Mouse (Mus musculus) neural tube, embryonic 10.5 days (tissue): ENCODE data around the gene Cdcp1.

Experiments
- DNase-seq: peaks from one replicate; pipeline ENCODE4 v3.0.0-alpha.2; 2017; ENCODE audit warnings: low spot score; ENCODE audit errors: extremely low spot score

The Cdcp1 gene

DNA sequence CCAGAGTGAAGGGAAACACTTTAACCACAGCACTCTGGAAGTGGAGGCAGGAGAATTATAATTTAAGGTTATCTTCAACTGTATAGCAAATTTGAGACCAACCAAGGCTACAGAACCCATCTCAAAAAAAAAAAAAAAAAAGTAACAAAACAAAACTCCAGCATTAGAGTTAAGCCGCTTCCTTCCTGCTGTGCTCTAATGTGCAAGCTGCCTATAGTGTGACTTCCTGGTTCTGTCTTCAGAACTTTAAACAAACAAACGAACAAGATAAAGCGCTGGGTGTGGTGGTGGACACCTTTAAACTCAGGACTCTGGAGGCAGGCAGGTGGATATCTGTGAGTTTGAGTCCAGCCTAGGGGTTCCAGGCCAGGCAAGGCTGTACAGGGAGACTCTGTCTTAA, 63.8 kb downstream of the Cdcp1 start:
- DNase-seq = no peak

DNA sequence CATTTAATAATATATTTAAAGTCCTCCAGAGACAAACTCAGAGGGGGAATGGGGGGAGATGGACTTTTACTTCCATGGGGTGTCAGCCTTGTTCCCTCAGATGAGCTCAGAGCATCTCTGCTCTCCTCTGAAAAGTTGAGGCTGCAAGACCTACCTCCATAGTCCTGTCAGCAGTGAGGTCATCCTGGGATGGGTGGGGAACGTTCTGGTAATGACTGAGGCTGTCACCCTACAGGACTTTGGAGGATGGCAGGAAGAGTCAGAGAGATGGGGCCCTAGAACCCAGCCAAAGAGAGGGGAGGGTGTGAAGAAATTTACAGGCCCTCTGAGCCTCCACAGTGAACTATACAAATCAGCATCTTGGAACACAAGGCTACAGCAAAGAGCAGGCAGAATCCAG, 64.3 kb downstream of the Cdcp1 start:
- DNase-seq = no peak

DNA sequence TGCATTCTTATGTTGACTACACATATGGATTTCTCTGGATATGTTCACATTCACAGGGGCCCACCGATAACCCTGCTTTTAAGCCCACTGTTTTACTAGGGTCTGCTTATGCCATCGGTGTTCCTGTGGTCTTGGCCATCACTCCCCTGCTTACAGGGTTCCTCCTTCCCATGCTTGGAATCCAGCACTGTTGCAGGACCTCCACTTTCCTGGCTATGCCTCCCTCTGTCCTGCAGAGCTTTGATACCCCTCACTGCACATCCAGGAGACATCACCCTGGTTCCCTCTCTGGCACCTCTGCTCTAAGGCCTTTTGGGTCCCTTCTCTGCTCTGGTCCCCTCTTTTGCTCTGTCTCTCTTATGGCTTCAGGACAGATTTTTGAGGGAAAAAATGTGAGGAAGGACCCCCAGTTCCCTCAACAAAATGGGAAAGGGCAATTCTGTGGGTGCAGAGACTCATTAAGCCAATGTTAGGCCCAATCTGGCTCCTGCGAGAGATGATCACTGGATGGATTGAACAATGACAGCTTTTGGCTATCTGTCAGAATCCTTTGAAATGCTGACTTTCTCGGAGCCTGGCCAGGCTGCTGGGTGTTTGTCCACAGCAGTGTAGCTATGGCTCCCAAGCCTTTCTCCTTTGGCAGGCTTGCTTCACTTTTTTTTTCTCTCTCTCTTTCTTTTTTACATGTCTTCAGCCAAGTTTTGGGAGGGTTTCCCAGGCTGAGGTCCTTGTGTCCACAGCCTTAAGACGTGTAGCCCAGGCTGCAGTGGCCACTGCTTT, 65.4 kb downstream of the Cdcp1 start, which contains the start of gene Clec3b:
TSS of gene Clec3b (plus strand) at position 706 of the 780 bp plus-strand sequence.
- no peak for DNase-seq

DNA sequence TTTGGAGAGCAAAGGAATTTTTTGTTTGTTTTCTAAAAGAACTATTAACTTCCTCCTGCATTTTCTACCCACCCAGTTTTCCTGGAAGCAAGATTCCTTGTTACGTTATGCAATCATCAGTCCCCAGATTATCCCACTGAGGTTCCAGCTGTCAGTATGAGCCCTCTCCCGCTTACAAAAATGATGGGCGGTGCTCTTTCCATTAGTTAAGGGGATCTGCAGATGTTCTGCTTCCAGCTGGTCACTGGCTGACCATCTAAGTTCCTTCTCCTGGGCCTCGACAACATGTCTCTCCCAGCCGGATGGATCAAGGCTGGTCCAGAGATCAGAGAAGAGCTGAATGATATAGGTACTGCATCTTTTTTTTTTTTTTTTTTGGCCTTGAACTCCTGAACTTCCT, 67.4 kb downstream of the Cdcp1 start:
- DNase-seq = no peak

DNA sequence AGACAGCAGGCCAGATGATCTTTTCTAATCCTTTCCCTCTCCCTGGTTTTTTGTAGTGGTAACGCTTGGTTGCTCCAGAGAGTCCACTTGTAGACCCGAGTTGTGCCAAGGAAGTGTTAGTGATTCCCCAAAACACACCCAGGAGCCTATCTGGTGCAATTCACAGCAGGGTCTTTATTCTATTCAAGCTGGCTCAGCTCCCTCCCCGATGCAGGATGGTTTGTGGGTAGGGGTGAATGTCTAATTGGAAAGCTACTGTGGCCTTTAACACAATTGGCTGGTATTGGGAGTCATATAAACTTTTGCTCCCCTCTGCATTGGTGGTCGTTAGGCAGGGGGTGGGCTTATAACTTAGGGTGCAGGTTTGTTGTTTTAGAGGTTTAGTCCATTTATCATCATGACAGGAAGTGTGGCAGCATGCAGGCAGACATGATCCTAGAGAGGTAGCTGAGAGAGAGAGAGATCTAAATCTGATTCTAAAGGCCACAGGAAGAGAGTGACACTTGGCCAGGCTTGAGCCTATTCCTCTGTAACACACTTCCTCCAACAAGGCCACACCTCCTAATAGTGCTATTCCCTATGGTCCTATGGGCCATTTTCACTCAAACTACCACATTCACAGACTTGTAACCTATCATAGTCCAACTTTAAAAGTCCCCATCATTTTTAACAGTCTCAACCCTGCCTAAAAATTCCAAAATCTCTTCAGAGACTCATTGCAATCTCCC, 75.8 kb downstream of the Cdcp1 start:
- DNase-seq = no peak

DNA sequence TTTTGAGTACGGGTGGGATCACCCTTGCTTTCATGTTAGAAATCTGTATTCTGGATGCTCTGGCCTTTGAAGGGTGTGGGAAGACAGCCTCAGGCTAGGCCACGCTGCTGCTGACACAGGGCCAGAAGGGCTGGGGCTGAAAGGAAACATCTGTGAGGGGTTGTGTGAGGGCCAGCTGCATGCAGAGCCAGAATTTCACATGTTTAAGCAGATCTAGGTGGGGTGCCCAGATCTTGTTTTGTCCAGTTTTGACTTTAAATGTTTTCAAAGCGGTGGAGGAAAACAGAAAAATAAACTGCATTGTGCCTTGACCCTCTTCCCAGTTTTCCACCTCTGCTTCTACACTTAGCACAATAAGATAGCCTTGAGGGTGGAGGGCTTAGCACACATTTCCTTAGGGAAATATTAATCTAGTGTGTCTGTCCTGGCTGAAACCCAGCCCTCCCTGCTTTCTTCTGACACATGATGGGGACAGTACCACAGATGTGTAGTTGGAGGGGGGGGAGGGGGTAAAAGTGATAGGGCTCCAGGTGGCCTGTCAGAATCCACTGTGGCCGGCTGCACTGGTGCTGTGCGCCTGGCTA, 76.9 kb downstream of the Cdcp1 start:
- no peak for DNase-seq

DNA sequence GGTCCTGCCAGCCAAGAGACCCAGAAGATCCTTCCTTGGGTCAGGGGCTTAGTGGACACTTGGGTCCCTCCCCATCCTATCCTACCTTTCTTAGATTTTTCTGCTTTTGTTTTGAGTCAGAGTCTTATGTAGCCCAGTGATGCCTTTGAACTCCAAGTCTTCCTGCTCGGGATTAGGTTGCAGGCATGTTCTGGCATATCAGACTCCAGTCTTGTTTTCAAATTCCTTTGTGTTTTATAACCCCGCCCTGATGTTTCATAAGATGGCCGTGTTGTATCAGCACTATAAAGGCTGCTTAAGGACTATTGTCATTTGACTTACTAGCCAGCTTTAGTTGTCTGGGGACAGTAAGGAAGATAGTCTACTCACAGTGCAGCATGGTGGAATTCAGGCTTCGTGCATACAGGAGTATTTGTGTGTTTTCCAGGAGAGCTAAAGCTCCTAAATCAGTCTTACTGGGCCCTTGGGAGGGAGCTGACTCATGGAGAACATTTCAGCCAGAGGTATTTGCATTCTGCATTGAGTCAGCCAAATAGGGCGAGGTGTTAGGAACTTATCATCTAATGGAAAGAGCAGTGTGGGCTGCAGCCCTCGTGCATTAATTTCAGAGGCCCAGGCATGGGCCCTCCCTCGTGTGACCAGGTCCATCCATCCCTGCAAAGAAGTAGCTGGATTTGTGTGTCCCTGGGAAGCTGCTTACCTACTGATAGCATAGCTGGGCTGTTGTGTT, 78.7 kb downstream of the Cdcp1 start:
- DNase-seq = no peak

DNA sequence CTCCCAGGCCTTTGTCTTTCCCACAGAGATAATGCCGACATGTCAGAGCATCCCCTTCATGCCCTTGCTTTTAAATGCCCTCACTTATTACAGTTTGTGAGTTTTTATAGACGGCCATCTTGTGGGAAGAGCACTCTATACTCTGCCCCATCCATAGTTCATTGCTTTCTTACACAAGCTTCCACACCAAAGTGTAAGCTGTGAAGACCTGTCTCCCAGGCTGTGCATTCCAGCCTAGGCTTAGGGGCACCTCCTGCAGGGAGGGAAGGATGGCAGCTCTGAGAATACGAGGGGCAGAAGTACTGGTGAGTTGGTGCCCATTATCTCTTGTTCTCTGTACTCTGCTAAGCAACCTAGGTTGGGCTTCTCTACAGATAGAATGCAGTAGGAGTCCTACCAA, 82.8 kb downstream of the Cdcp1 start:
- no peak for DNase-seq

DNA sequence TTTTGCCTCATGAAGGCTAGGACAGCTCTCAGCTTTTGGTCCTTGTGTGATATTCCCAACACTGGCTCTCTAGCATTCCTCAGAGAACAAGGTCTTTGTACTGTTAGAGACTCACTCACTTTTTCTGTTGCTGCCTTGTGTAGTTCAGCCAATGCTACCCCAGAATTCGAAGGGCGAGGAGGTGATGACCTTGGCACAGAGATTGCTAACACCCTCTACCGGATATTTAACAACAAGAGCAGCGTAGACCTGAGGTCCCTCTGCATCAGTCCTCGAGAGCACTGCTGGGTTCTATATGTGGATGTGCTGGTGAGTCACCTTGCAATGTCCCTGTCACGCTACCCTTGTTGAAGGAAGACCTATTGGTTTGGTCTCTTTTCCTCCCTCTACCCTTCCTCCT, 88.2 kb downstream of the Cdcp1 start:
- no peak for DNase-seq

DNA sequence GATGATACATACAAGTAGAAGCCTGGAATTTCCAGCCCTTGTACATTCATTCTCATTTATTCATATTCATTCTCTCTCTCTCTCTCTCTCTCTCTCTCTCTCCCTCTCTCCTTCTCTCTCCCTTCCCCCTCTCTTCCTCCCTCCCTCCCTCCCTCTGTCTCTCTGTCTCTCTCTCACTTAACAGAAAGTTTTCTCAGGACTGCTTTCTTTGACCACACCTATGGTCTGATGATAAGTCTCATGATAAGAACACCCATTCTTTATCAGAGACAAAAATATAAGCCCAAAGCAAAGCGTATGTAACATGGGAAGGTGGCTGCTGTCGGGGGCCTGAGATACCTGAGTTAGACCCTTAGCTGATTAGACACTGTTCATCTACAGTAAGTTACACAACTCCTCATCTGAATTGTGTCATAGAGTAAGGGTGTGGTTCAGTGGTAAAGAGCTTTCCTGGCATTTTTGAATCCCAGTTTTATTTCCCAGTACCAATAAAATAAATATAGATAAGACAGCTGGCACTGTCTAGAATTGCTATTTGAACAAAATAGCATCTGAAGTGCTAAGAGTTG, 91.3 kb downstream of the Cdcp1 start:
- no peak for DNase-seq

DNA sequence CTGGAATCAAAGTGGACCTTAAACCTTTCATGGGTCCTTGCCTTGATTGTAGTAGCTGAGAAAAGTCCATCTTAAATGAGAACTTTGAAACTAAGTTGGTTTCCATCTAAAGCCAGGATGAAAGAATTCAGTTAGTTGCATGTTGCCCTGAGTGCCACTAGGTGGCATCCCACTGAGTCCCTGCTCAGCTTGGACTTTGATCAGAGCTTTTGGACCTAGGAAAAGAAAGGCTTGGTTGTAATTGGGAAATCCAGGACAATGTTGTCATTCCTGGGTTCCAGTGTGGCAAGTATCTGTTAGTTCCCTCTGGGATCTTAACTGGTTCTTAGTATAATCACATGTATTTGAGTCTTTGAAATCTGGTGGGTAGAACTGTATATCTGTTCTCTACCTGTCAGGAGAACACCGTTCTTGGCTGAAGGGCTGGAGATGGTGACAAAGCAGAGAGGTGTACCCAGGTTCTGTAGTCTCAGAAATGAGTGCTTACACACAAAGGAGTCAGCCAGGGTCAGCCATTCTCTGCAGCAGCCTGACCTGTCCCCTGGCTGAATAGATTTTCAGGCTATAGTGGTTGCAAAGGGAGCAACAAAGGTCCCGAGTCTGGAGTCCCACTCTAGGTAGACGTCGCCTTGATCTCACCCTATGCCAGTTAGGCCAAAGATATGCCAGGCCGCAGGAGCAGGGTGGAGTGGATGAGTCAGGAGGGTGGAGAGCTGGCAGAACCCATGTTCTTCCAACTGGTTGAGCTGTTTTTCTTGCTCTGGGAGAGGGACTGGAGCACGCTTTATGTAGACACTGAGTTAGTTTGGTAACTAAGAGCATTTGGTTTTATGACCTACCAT, 92.0 kb downstream of the Cdcp1 start:
- DNase-seq = no peak

DNA sequence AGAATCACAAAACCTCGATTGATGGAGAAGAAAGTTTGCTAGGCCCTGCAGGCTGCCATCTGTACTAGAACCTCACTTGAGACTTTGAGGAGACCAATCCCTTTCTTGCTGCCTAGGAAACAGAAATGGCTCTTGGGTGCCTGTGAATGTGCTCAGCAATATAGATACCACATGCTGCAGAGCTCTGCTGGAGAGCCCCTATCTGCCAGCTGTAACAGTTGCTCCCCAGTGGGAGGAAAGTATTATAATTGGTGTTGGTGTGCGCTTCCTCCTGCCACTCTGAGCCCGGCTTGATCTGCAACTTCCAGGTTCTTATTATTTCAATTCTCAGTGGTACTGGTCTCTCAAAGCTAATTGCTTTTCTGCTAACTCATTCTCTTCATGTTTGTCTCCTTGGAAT, 92.8 kb downstream of the Cdcp1 start:
- DNase-seq = no peak
